Mouse (Mus musculus) kidney, adult 9 months (tissue): ENCODE results near the gene Dpep3.
A peak's percentile ranks its signal among the peaks of the same experiment; 100 is the strongest.

Experiments
- DNase-seq: peaks from one replicate; pipeline ENCODE4 v3.0.0; 2022

Dpep3 gene

GRCm38 (mm10) chr8:105971019-105971720, 8.1 kb downstream of the Dpep3 start:
- DNase-seq, result no peak

GRCm38 (mm10) chr8:105969367-105969766, 9.9 kb downstream of the Dpep3 start:
- no peak for DNase-seq

- no peak for DNase-seq
Measured at GRCm38 (mm10) chr8:105966692-105967311, 12.4 kb downstream of the Dpep3 start.

GRCm38 (mm10) chr8:105965905-105966341, 13.3 kb downstream of the Dpep3 start, which contains the start of gene Slc12a4:
Gene Slc12a4, minus strand, starts transcription at chr8:105966097.
- peak; percentile 67 for DNase-seq

GRCm38 (mm10) chr8:105965266-105965904, 13.8 kb downstream of the Dpep3 start:
- peak; percentile 34 for DNase-seq

- DNase-seq, result no peak
Measured at GRCm38 (mm10) chr8:105964506-105965265, 14.5 kb downstream of the Dpep3 start.

- DNase-seq, result no peak
Measured at GRCm38 (mm10) chr8:105961536-105961935, 17.7 kb downstream of the Dpep3 start.

- no peak for DNase-seq
Measured at GRCm38 (mm10) chr8:105961101-105961500, 18.1 kb downstream of the Dpep3 start.

GRCm38 (mm10) chr8:105959350-105959749, 19.9 kb downstream of the Dpep3 start:
- DNase-seq, result peak; percentile 82

- peak; percentile 73 for DNase-seq
Measured at GRCm38 (mm10) chr8:105957813-105958212, 21.4 kb downstream of the Dpep3 start.

- no peak for DNase-seq
Measured at GRCm38 (mm10) chr8:105956556-105956955, 22.7 kb downstream of the Dpep3 start.

GRCm38 (mm10) chr8:105951057-105951659, 28.1 kb downstream of the Dpep3 start:
- peak; percentile 47 for DNase-seq

- no peak for DNase-seq
Measured at GRCm38 (mm10) chr8:105949350-105949749, 29.9 kb downstream of the Dpep3 start.

- no peak for DNase-seq
Measured at GRCm38 (mm10) chr8:105943321-105943739, 35.9 kb downstream of the Dpep3 start, which contains the start of gene Lcat. Gene Lcat, minus strand, starts transcription at chr8:105943382.

GRCm38 (mm10) chr8:105942542-105942941, 36.7 kb downstream of the Dpep3 start:
- no peak for DNase-seq

GRCm38 (mm10) chr8:105942026-105942425, 37.2 kb downstream of the Dpep3 start:
- no peak for DNase-seq

- DNase-seq, result peak; percentile 44
Measured at GRCm38 (mm10) chr8:105938306-105938669, 40.9 kb downstream of the Dpep3 start, which contains the start of gene Psmb10. Gene Psmb10, minus strand, starts transcription at chr8:105938444.

- peak; percentile 57 for DNase-seq
Measured at GRCm38 (mm10) chr8:105937496-105938305, 41.5 kb downstream of the Dpep3 start.

- DNase-seq, result peak; percentile 96
Measured at GRCm38 (mm10) chr8:105936866-105937475, 42.3 kb downstream of the Dpep3 start.

- DNase-seq, result no peak
Measured at GRCm38 (mm10) chr8:105935863-105936603, 43.2 kb downstream of the Dpep3 start.
